In the genomic region with DNA sequence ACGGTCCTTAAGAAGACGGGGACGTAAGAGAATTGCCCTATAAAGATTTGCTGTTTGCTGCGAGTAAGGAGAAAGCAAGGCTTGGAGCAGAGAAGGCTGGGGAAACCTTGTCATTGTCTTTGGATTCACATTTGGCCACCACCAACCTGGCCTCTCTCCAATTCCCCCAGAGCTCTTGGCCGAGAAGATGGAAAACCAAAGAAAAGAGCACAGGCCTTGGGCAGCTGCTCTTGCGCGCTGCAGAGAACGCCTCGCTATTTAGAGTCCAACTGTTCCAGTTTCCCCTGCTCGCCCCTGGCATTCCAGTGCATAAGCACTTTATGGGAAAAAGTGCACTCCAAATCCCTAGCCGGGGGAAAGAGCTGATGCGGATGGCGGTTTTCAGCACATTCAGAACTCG, we compare ENCODE assay signal across 10 mouse cellular contexts.
DNase-seq lines count a peak whose midpoint lies in the region; ATAC-seq and TF ChIP-seq lines count a peak whose summit lies in the region.
"Had no signal": no experiment of that assay in that cellular context is flagged by ENCODE, and none has a peak within 500 bp of the region (broad histone marks: within the 10 kb centered on the region; RNA-seq: fewer than 3 reads in every experiment).

No protein-coding gene starts in this region.

- 57% methylated on average over 14 of the region's 14 CpGs for WGBS in heart, embryonic 14.5 days
- WGBS in heart, embryonic 11.5 days (ENCODE audit: insufficient replicate concordance) = 71% methylated on average over 14 of the region's 14 CpGs
- WGBS in limb, embryonic 15.5 days = 55% methylated on average over 14 of the region's 14 CpGs
- WGBS in stomach, postnatal 0 days = 86% methylated on average over 14 of the region's 14 CpGs

- no peaks in the 10 kb centered on the region for H3K36me3 ChIP-seq in heart, embryonic 14.5 days (ENCODE audit: control insufficient read depth, insufficient read depth, low read length)
- no peaks in the 10 kb centered on the region for H3K36me3 ChIP-seq in heart, embryonic 11.5 days (ENCODE audit: control insufficient read depth, insufficient read depth, low read length)
- no peaks in the 10 kb centered on the region for H3K36me3 ChIP-seq in limb, embryonic 15.5 days
- no peaks in the 10 kb centered on the region for H3K36me3 ChIP-seq in stomach, postnatal 0 days (ENCODE audit: control insufficient read depth, insufficient read depth, low read length)

- H3K9me3 ChIP-seq in heart, embryonic 14.5 days (ENCODE audit: control insufficient read depth, low read length) = no peaks in the 10 kb centered on the region
- no peaks in the 10 kb centered on the region for H3K9me3 ChIP-seq in heart, embryonic 11.5 days (replicated peaks; ENCODE audit: control insufficient read depth, low read length)
- H3K9me3 ChIP-seq in limb, embryonic 15.5 days = no peaks in the 10 kb centered on the region
- no peaks in the 10 kb centered on the region for H3K9me3 ChIP-seq in stomach, postnatal 0 days (ENCODE audit: control insufficient read depth, low read length)

- DNase-seq in cerebellum, adult 11-12 months = peak; percentile 44
- DNase-seq in frontal cortex, postnatal 10 days (ENCODE audit: low spot score in 2 of 2) = peak; percentile 38 to 42
- DNase-seq in stomach, postnatal 0 days (ENCODE audit: low spot score) = no peak
- no peak for DNase-seq in adrenal gland, adult 8-10 months
- DNase-seq: adrenal gland, postnatal 14 days; liver had no signal

- H3K4me1 ChIP-seq in heart, embryonic 14.5 days (ENCODE audit: control insufficient read depth in 2 of 2, insufficient read depth in 2 of 2, low read length in 2 of 2) = peaks cover 5 to 10% of the 10 kb centered on the region in 2 experiments
- H3K4me1 ChIP-seq in heart, embryonic 11.5 days (ENCODE audit: control insufficient read depth, insufficient read depth, low read length) = peaks cover 3% of the 10 kb centered on the region; the same call in 1 of the 2 replicates
- H3K4me1 ChIP-seq in limb, embryonic 15.5 days = peaks cover 6% of the 10 kb centered on the region
- no peaks in the 10 kb centered on the region for H3K4me1 ChIP-seq in stomach, postnatal 0 days (replicated peaks; ENCODE audit: control insufficient read depth, insufficient read depth)

- 0 out of 4 replicates have a peak overlapping the region, but pooled peaks of 1 of the 2 experiments have one; percentile 37 for H3K27ac ChIP-seq in heart, embryonic 14.5 days (replicated peaks in 1 of 2; ENCODE audit: control insufficient read depth in 1 of 2, insufficient read depth in 1 of 2, low read depth in 2 of 2, low read length in 2 of 2)
- no peak overlapping the region for H3K27ac ChIP-seq in heart, embryonic 11.5 days (ENCODE audit: low read depth, low read length)
- H3K27ac ChIP-seq in limb, embryonic 15.5 days = peak overlapping the region; percentile 47; the same call in 1 of the 2 replicates
- H3K27ac ChIP-seq in stomach, postnatal 0 days (replicated peaks) = no peak overlapping the region

- no peak for ATAC-seq in heart, embryonic 14.5 days (ENCODE audit: insufficient number of reproducible peaks, insufficient read depth, low FRiP score, low read depth)
- ATAC-seq in heart, embryonic 11.5 days (replicated peaks; ENCODE audit: insufficient number of reproducible peaks, low FRiP score, low TSS enrichment) = no peak
- ATAC-seq in limb, embryonic 15.5 days (ENCODE audit: insufficient number of reproducible peaks, low FRiP score, low TSS enrichment, low read depth) = peak; percentile 35; the same call in 1 of the 2 replicates
- ATAC-seq in stomach, postnatal 0 days (ENCODE audit: low FRiP score, low TSS enrichment) = no peak
- no peak for ATAC-seq in megakaryocyte, adult 5-6 weeks (ENCODE audit: poor library complexity, severe bottlenecking)

- no peak for TF ChIP-seq CTCF in stomach, postnatal 0 days (IDR thresholded peaks at IDR 0.05; ENCODE audit: low read depth)

- H3K27me3 ChIP-seq in heart, embryonic 14.5 days (ENCODE audit: control insufficient read depth, insufficient read depth, low read length) = no peaks in the 10 kb centered on the region
- no peaks in the 10 kb centered on the region for H3K27me3 ChIP-seq in heart, embryonic 11.5 days (ENCODE audit: control insufficient read depth, insufficient read depth, low read length)
- no peaks in the 10 kb centered on the region for H3K27me3 ChIP-seq in limb, embryonic 15.5 days
- no peaks in the 10 kb centered on the region for H3K27me3 ChIP-seq in stomach, postnatal 0 days (ENCODE audit: control insufficient read depth, insufficient read depth, low read length)

- no peak for TF ChIP-seq EP300 in stomach, postnatal 0 days (optimal IDR thresholded peaks at IDR 0.05)

- H3K9ac ChIP-seq in heart, embryonic 14.5 days (ENCODE audit: low read length) = no peak overlapping the region
- H3K9ac ChIP-seq in heart, embryonic 11.5 days (ENCODE audit: low read depth, low read length) = no peak overlapping the region
- no peak overlapping the region for H3K9ac ChIP-seq in limb, embryonic 15.5 days
- H3K9ac ChIP-seq in stomach, postnatal 0 days (ENCODE audit: low read length) = no peak overlapping the region

- no peak overlapping the region for H3K4me3 ChIP-seq in heart, embryonic 14.5 days (ENCODE audit: control insufficient read depth in 1 of 2, insufficient read depth in 1 of 2, low read depth in 1 of 2, low read length in 2 of 2)
- H3K4me3 ChIP-seq in heart, embryonic 11.5 days (ENCODE audit: low read depth, low read length) = no peak overlapping the region
- no peak overlapping the region for H3K4me3 ChIP-seq in limb, embryonic 15.5 days
- no peak overlapping the region for H3K4me3 ChIP-seq in stomach, postnatal 0 days (ENCODE audit: low read depth, low read length)

- H3K4me2 ChIP-seq in heart, embryonic 14.5 days (ENCODE audit: low read length) = 0 out of 2 replicates have a peak overlapping the region, but pooled peaks have one; percentile 9
- no peak overlapping the region for H3K4me2 ChIP-seq in heart, embryonic 11.5 days
- no peak overlapping the region for H3K4me2 ChIP-seq in limb, embryonic 15.5 days
- no peak overlapping the region for H3K4me2 ChIP-seq in stomach, postnatal 0 days (replicated peaks; ENCODE audit: low read depth)

Comparison
In these comparisons a context has a peak if more than half of its experiments do, and no peak if none do; other contexts are left out.
1. DNase-seq: peak in cerebellum, adult 11-12 months (single experiment) and frontal cortex, postnatal 10 days (2 of 2); none in stomach, postnatal 0 days (single experiment) and adrenal gland, adult 8-10 months (single experiment).